Mouse (Mus musculus): ENCODE data around the gene Tbl1x.

The Tbl1x gene

DNA sequence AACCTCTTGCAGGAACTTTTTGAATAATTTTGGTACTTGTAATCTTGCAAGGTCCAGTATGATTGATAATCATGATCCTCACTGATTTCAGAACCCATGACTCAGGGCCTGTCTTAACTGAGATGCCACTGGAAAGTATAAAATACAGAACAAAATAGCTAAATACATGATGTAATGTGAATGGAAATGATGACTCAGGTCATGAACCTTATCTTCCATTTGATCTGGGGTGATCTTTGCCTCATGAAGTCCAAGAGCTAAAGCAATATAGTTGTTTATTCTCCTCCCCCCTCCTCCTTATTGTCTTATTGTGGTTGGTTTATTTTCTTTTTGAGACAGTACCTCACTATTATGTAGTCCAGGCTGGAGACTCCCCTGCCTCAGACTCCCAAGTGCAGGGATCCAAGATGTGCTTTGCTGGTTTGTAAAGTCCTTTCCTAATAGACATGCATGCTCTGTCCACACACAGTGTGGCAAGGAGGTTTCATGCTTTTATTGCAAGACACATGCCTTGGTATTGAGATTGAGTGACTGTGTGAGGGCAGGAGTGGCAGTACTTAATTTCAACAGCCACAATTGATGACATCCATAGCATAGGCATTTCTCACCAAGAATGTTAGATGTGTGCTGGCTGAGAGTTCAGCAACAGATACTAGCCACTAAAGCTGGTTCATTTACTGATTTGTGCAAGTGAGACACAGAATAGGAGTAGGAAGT lies 34.7 kb downstream of the Tbl1x start:
- DNase-seq = no peak

DNA sequence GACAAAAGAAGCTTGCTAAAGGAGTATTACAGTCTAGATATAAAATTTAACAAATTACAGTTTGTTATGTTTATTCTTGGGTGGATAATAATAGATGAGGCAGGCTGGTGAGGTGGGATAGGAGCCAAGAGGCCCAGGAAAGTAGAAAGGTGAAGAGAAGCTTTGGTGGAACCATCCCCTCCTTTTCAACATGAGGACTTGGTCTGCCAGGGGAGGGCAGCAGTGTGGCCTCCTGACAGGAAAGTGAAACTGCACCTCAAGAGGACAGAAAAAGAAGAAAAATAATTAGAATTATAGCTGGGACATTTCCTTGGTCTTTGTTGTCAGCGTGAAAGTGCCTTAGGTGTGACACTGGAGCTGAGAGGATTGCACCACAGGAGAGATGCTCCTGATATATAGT lies 35.6 kb downstream of the Tbl1x start:
- peak in 1 of 2 experiments; percentile 15 for DNase-seq

DNA sequence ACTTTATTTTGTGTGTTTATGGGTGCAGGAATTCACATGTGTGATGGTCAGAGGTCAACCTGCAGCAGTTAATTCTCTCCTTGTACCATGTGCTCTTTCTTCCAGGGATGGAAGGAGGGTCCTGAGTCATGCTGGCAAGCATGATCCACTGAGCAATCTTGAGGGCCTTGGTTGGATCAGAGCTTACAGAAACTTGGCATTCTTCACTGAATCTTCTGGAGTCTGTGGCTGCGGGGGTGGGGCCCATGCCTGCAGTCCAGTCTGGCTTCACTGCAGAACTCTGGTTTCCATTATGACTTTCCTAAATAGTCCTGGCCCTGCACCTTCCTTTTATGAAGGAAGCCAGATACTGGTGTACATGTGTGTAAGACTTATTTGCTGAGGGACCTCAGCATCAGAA lies 38.1 kb downstream of the Tbl1x start:
- peak; percentile 15 to 40 for DNase-seq

DNA sequence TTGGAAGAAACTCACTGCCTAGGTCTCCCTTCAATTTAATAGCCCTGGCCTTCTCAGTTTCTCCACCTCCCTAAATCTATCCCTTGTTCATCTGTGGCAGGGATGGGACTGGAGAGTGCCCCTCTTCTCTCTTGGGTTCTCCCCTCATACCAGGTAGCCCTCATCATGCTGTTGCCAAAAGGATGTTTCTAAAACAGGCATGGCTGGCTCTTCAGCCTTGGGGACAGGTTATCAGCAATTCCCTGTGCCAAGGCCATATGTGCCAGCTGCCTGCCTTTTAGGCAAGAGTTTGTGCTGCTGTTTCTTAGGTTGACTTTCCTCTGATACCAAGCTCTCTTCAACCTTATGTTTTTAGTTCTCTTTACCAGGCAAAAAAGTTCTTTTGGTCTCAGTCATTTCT lies 39.6 kb downstream of the Tbl1x start:
- no peak for DNase-seq

DNA sequence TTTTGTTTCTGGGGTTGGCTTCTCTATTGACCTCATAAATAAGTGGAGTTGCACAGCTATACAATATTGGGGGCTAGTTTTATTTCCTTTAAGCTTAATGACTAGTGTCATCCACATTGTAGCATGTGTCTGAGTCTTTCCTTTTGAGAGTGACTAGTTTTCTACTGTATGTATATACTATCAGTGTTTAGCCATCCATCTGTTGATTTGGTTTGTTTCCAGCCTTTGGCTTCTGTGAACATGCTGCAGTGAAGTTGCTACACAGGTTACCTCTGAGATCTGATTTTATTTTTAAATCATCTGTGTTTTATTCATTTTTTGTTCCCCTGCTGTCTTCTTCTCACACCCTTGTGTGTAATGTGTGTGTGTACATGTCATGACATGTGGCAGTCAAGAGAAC lies 40.5 kb downstream of the Tbl1x start:
- DNase-seq = no peak

DNA sequence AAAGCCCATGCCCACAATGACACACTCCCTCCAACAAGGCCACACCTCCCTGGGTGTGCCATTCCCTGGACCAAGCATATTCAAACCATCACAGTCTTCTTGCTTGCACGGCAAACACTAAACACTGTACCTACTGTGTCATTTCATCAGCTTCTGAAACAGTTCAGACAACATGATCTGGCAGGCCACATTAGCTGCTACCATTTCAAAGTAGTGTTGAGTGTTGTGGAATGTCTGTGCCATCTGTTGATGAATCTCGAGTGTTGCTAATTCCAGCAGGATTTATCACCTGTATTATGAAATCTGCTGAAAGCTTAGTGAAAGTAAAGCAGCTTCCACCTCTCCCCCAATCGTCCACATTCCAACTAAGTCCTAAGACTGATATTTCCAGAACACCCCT lies 41.3 kb downstream of the Tbl1x start:
- no peak for DNase-seq

DNA sequence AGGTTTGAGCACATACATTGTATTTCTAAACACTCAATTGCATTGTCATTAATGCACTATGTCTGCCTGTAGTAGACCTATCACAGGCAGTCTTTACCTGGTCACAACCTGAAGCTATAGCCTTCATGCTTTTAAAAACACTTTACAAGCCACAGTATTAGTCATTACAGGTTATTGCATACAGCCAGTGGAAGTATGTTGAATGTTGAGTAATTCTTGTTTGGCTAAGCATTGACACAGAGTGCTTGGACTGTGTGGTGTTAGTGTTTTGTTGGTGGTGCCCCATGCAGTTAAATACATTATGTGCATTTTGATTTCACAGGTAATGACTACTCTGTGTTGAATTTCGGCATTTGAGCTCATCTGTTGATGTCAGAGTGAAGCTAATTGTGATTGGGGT lies 45.2 kb downstream of the Tbl1x start:
- no peak for DNase-seq

DNA sequence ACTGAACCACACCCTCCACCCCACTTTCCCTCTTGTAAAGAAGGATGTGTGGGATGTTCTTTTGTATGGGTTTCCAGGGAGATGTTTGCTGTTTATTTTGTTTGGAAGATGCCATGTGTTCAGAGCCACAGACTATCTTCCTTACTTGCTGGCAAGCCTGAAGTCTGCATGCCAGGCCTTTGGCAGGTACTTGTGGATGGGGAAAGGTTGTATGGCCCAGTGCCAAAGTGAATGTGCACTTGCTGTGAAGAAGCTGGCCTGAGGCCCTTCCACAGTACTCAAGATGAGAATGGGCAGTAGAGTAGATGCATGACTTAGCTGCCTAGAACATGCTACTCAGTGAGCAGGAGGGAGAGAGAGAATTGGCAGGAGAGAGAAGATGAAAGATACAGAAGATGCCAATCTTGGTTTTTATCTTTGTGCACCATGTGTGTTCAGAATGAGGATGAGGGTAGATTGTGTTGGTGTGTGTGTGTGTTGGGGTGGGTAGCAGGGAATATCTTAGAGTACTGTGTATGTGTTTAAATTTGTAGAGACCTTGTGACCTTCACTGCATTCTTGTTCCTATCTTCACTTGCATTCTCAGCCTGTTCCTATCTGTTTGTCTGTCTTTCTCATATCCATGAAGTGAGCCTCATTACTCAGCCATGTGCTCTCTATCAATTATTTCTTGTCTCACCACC lies 48.5 kb downstream of the Tbl1x start:
- peak; percentile 3 to 40 for DNase-seq

DNA sequence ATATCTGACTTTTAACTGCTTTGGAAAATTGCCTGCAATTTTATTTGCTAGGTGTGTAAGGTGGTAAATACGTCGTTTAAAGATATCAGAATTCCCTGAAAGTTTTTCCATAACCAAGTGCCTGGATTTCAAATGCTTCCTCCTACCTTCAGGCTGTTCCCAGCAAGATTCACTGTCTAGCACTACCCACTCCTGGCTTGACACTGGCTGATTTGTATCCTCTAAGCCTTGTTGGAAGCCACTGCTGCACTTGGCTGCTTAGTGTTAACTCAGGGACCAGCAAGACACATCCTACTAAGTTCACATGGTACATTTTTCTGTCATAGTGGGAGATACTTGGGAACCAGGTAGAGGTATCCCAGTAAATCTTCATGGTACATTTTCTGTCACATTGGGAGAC lies 52.8 kb downstream of the Tbl1x start:
- DNase-seq = no peak

DNA sequence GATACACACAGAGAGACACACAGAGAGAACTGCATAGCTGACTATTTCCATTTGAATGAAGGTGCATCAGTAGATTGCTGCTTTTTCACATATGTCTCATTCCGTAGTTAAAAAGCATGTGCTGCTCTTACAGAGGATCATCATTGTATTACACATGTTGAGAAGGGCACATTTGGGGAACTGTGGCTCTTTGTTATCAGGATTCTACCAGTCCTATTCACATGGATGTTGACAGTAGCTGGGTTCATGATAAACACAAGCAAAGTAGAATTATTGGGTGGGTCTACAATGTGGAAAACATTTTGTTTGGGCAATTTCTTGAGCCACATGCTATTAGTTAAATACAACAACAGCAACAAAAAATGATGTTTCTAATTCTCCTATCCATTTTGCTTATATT lies 55.9 kb downstream of the Tbl1x start:
- no peak for DNase-seq

DNA sequence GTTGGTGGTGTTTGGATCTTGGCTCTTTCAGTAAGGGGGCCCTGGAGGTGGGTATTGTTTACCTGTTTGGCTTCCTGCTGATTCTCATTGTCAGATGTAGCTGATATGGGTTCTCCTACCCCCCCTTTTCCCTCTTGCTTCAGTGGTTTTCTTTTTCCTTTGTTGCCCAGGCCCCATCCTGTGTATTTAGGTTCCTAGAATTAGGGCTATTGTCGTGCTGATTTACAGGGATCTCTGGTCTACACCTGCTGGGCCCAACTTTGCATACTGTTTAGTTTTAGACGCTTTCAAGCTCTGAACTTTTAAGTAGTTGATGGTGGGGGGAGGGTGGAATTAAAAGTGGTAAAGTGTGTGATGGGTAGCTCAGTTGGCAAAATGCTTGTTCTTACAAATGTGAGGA lies 57.2 kb downstream of the Tbl1x start:
- no peak for DNase-seq

DNA sequence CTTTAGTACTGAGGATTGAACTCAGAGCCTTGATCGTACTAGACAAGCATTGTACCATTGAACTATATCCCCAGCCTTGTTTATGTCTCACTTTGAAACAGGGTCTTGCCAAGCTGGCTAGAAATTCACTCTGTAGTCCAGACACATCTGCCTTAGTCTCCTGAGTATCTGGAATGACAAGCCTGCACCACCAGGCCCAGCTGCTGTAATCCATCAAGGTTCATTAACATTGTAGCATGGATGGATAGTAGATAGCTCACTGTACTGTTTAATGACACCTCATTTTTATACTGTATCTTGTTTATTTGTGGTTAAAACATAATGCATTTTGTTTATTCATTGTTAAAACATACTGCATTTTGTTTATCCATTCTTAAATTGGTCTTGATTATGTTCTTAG lies 62.9 kb downstream of the Tbl1x start:
- DNase-seq = no peak

DNA sequence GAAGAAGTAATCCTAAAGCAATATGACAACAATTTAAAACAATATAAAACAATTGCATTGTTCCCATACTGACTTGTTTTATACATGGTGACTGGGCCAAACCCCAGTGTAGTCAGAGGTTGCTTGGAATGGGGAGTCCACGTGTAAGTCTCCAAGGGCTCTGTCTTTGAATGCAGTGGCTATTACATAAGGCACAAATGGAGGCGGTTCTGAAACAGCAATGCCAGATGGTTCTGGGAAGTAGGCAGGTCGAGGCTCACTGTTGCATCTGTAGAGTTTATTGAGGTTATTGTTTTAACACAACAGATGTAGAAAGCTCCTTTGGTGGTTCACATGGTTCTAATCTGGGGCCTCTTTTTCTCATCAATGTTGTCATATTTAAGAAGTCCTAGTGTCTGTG lies 66.3 kb downstream of the Tbl1x start:
- DNase-seq = no peak

DNA sequence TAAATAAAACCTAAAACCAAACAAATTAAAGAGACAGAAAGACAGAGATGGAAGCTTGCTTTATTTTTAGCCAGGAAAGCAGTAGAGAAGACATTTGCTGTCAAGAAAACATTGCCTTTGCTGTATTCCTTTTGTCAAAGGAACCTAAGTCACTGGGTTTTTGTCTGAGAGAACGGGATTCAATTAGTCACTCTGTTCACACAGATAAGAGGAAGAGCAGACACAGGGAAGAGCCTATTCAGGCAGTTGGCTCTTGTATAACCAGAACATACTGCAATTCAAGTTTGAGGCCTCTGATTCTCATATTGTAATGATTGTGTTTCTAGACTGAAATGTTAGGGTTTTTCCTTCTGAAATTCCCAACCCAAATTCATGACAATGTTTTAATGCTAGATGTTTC lies 67.4 kb downstream of the Tbl1x start:
- DNase-seq = no peak

DNA sequence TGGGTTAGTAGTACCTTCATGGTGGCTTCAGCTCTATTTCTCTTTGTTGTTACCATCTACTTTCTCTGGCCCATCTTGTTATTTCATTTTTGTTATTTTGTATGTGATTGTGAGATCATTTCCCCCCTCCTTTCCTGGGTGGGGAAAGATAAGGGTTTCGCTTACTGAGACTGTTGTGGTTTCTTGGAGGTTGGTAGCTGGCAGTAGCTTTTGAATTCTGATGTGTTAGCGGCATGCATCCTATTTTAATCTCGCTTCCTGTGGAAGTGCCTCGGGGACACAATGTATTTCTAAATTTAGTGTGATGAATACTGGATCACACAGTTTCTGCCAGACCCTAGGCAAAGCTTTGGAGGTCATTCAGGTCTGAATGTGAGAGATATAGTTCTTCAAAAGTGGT lies 69.2 kb downstream of the Tbl1x start:
- no peak for DNase-seq

DNA sequence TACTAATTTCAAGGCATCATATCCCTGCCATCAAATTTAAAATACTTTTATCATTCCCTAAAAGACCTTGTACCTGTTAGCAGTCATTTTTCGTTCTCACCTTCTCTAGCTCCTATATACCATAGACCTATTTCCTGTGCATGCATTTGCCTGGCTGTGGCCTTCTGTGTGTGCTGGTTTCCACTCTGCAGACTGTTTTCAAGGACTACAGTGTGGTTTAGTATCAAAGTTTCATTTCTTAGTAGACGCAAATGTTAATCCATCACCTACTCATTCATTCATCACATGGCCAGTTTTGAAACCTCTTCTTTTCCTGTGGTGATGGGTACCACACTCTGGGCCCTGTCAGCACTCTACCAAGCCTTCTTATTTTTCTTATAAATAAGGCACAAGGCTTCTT lies 75.2 kb downstream of the Tbl1x start:
- no peak for DNase-seq

DNA sequence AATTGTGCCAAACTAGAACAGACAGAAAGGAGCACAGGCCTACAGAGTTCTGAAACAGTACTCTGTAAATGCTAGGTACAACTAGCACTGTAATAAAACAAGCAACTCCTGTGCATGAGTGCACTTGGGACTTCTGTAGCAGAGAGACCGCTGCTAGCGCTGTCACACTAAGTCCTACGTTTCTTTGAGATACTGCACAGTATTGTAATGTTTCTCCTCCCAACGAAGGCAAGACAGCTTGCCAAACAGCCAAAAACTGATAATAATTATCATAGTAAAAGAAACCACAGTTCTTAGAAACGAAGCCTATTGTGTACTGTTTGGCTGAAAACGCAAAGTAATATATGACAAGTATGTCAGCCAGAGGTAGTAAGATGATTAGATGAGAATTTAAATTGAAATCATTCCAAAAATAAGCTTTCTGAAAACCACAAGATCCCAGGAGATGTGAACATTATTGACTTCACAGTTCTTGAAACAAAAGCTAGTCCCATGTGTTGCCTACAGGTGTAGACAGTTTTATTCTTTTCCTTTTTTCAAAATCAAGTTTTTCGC lies 83.9 kb downstream of the Tbl1x start:
- no peak for DNase-seq

DNA sequence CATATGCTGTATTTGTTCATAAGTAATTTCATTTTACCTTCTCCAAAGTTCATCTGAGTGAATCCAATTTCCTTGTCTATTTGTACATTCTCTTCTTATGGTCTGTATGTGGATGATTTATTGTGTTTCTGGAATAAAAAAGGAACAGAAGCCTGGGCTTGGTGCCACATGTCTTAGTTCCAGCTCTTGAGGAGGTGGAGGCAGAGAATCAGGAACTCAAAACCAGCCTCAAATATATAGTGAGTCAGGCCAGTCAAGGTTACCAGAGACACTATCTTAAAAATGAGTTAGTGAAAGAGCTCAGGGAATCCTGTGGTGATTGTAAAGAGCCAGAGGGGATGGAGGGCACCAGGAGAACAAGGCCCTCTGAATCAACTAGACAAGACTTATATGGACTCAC lies 86.9 kb downstream of the Tbl1x start:
- DNase-seq = peak in 1 of 2 experiments; percentile 5

DNA sequence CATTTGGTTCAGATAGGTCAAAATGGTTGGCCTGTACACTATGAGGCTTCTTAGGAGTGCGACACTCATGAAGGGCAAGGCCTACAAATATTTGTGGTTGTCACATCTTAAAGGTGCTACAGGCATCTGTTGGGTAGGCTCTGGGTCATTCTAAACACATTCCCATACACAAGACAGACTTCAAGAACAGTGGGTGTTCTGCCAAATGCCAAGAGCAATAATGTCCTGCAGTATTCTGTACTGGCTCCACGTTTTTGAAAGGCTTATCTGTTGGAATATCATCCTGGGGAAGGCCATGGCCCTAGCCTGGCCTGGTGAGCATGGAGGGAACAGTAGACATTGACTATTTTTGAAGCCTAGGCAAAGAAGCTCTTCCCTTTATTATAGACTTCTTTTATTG lies 87.9 kb downstream of the Tbl1x start:
- no peak for DNase-seq

DNA sequence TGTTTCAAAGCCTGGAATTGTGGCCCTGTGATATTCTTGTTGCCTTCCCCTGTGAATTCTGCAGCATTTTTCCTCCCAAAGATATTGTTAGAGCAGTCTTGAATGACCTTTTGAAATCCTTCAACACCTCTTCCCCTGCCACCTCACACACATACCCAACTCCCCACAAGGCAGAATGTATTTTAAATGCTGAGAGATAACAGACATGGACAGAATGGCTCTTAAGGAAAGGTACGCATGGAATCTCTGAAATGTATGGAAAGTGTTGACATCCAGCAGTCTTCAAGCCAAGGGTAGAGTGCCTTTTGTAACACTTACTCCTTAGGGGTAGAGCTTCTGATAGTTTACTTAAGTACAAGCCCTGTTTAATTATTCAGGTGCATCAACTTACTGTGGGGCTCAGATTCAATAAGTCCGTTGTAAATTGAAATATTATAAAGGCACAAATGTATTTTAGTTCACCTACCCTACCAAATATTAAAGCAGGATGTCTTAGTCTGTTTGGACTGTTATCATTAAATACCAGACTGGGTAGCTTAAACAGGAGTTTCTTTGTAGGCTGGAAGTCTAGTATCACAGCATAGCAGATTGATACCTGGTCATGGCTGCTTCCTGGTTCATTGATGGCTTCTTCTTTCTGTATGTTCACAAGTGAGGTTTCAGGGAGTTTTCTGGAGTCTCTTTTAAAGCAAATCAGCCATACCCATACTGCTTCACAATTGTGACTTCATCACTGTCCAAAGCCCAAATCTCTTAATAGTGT lies 92.9 kb downstream of the Tbl1x start:
- no peak for DNase-seq

DNA sequence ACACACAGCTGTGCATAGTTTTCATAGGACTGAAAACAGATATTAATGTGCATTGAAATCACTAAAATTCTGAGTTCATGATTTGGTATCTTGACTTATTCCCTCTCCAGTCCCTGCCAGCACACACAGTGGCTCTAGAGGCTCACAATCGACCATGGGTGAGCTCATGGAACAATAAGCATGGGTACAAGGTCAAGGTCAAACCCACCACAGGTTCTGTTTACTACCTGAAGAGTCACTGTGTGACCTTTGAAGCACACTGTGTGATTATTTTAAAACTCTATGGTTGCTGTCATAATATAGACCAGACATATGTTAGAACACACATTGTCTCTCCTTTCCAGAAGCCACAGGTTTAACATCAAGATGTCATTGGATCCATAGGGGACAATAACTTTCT lies 96.7 kb downstream of the Tbl1x start:
- DNase-seq = no peak

DNA sequence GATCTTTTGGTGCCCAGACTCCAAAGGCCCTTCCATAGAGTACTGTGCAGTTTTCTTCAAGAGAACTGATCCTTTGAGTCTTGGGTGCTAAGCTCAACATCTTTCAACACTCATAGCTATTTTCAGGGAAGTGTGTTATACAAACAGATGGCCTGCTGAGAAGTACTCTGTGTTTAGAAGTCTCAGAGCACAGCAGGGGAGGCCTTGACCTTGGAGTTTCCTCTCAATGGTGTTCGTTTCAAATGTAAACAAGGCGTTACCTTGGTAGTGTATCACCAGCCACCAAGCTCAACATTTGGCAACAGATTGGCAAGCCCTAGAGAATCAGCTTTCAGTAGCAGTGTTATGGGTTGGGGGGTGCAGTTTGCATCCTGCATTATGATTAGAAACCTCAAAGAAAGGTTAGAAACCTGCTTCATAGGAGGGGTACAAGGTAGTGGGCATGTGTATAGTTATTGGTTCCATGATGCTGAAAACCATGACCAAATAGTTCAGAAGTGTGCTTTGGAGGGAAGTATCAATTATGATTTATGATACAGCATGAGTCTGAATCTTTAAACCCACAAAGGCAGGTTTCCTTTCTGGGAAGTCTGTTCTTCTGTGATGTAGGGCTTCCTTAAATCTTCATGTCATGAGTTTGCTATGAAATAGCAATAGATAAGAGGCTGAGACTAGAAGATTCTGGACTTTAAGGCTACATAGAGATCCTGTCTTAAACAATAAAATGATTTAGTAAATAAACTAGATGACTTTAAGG lies 98.3 kb downstream of the Tbl1x start:
- no peak for DNase-seq

DNA sequence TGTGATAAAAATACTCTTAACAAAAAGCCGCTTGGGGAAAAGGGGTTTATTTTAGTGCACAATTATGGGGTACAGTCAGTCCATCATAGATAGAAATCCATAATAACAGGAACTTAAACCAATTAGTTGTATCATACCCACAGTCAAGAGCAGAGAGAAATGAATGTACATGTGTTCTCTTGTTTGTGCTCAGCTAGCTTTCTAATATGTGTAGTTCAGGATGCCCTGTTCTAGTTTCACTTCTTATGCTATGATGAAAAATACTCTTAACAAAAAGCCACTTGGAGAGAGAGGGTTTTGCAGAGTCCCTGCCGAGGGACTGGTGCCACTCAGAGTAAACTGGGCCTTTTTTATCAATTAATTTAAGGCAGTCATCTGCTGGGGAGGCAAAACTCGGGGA lies 101.1 kb downstream of the Tbl1x start:
- DNase-seq = no peak

All from kidney, postnatal 4 days (tissue).